Mouse (Mus musculus) heart, embryonic 10.5 days (tissue): ENCODE results near the gene Rbfox1. TPM values are rescaled to one million over a fixed set of nuclear protein-coding genes. Genes with fewer than 3 reads are reported as not detected.

Source experiments
- DNase-seq: peaks from one replicate; pipeline ENCODE4 v3.0.0-alpha.2; 2017; ENCODE audit warnings: low spot score
- H3K27ac ChIP-seq: fragments of 300-500 bp; sonication (generic); 2 replicates; pipeline ENCODE4 v1.5.1; 2016; ENCODE audit warnings: mild to moderate bottlenecking
- H3K27me3 ChIP-seq: fragments of 300-500 bp; sonication (generic); 2 replicates; pipeline ENCODE4 v1.6.1; 2016; ENCODE audit warnings: mild to moderate bottlenecking; ENCODE audit not compliant: poor library complexity, insufficient read depth, severe bottlenecking
- H3K36me3 ChIP-seq: fragments of 300-500 bp; sonication (generic); 2 replicates; pipeline ENCODE4 v1.6.1; 2016; ENCODE audit warnings: mild to moderate bottlenecking, moderate library complexity
- H3K4me1 ChIP-seq: fragments of 300-500 bp; sonication (generic); 2 replicates; pipeline ENCODE4 v1.6.1; 2016; ENCODE audit warnings: mild to moderate bottlenecking
- H3K4me3 ChIP-seq: fragments of 300-500 bp; sonication (generic); 2 replicates; pipeline ENCODE4 v1.5.1; 2016; ENCODE audit warnings: mild to moderate bottlenecking, moderate library complexity
- H3K9me3 ChIP-seq: fragments of 300-500 bp; sonication (generic); 2 replicates; pipeline ENCODE4 v1.6.1; 2016; ENCODE audit warnings: mild to moderate bottlenecking, moderate library complexity
- WGBS: fragments of 180-500 bp; shearing (Covaris S2); methylation state at CpG from one replicate; pipeline ENCODE4 v1.1.7; 2016; 5-methylcytosine and 5-hydroxymethylcytosine counted together
- polyA plus RNA-seq: library from polyadenylated mRNA; unstranded; fragments of >200 nt; fragmentation: Nextera tagmentation; extraction: Ambion mirVana; gene quantifications from 2 replicates; pipeline ENCODE4 v1.2.1, GENCODE M21; 2016

The Rbfox1 gene
- polyA plus RNA-seq, 1 experiment from 2014 or later, result 2.8 TPM

DNA sequence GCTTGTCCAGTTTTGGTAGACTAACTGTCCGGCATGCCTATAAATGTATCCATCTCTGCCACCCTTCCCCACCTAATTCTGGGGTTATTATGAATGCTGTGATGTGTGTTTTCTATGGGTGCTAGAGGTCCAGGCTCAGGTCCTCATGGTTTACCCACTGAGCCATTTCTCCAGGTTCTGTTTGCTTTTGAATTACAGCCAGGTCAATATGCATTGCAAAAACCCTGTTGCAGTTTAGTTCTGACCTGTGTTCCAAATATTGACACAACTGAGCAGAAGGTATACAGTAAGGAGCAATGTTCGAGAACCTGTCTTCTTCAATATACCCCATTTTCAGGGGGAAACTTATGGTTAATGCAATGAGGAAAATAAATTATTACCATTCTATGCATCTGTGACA, 480.6 kb downstream of the Rbfox1 start:
- no peak for DNase-seq
- no peak overlapping the region for H3K27ac ChIP-seq
- H3K36me3 ChIP-seq, result no peaks in the 10 kb centered on the region
- no peaks in the 10 kb centered on the region for H3K4me1 ChIP-seq
- H3K9me3 ChIP-seq, result no peaks in the 10 kb centered on the region
- no peaks in the 10 kb centered on the region for H3K27me3 ChIP-seq
- no peak overlapping the region for H3K4me3 ChIP-seq
- WGBS, result 79% methylated on average over 2 of the region's 2 CpGs

- no peak for DNase-seq
- H3K36me3 ChIP-seq, result no peaks in the 10 kb centered on the region
- H3K4me3 ChIP-seq, result no peak overlapping the region
- H3K9me3 ChIP-seq, result no peaks in the 10 kb centered on the region
- WGBS, result 76% methylated on average over 6 of the region's 6 CpGs
- no peaks in the 10 kb centered on the region for H3K27me3 ChIP-seq
- H3K4me1 ChIP-seq, result no peaks in the 10 kb centered on the region
- no peak overlapping the region for H3K27ac ChIP-seq
Measured at GRCm38 (mm10) chr16:6366649-6367048, 481.5 kb downstream of the Rbfox1 start.

GRCm38 (mm10) chr16:6380924-6381323, 495.8 kb downstream of the Rbfox1 start:
- H3K27me3 ChIP-seq, result no peaks in the 10 kb centered on the region
- no peak overlapping the region for H3K4me3 ChIP-seq
- H3K4me1 ChIP-seq, result no peaks in the 10 kb centered on the region
- WGBS, result 74% methylated on average over 3 of the region's 3 CpGs
- no peaks in the 10 kb centered on the region for H3K9me3 ChIP-seq
- H3K27ac ChIP-seq, result no peak overlapping the region
- H3K36me3 ChIP-seq, result no peaks in the 10 kb centered on the region
- no peak for DNase-seq

GRCm38 (mm10) chr16:6381572-6381971, 496.4 kb downstream of the Rbfox1 start:
- no peaks in the 10 kb centered on the region for H3K9me3 ChIP-seq
- no peaks in the 10 kb centered on the region for H3K4me1 ChIP-seq
- DNase-seq, result no peak
- WGBS, result 68% methylated on average over 2 of the region's 2 CpGs
- no peaks in the 10 kb centered on the region for H3K36me3 ChIP-seq
- no peak overlapping the region for H3K27ac ChIP-seq
- H3K4me3 ChIP-seq, result no peak overlapping the region
- H3K27me3 ChIP-seq, result no peaks in the 10 kb centered on the region

DNA sequence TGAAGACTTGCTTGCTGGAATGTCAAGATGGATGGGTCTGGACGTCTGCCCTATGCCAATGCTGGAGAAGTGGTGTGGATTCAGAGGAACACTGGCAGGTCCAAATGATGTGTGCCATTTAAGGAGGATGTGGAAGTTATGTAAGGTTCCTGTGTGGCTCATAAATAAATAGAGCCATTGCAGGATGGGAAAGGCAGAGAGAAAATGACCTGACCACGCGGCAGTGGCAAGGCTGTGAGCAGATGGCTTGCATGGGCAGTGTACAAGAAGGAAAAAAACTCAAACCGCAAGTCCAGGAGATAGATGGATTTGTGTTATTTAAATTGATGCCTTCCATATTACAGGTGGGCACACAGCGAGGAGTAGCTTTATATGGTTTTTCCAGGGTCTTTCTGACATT, 497.6 kb downstream of the Rbfox1 start:
- no peak overlapping the region for H3K27ac ChIP-seq
- no peaks in the 10 kb centered on the region for H3K27me3 ChIP-seq
- no peaks in the 10 kb centered on the region for H3K4me1 ChIP-seq
- no peaks in the 10 kb centered on the region for H3K36me3 ChIP-seq
- no peak for DNase-seq
- H3K4me3 ChIP-seq, result no peak overlapping the region
- no peaks in the 10 kb centered on the region for H3K9me3 ChIP-seq
- WGBS, result 79% methylated on average over 5 of the region's 5 CpGs

DNA sequence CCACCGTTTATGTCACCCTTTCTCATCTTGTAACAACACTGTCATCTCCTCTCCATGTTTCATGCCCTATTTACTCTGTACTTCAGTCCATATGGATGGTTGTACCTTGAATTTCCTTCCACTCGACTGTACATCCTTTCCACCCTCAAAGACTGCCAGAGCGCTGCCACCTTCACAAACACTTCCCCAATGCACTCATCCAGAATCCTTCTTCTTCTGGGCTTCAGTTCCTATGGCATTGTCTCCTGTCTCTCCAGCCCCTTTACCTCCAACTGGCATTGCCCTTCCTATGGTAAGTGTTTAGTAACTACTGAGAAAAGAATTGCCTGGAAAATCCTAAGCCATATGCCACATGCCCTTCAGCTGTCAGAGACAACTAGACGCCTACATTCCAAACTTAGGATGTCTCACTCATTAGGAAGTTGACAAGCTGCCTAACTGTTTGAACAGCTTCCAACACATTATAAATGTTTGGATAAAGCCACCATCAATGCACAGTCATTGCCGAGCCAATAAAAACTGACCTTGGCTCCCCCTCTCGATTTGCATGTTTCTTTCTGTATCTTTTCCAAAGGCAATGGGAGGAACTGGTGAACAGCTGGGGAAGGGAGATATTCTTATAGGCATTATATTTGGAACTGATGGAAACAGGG, 505.2 kb downstream of the Rbfox1 start:
- H3K27ac ChIP-seq, result no peak overlapping the region
- DNase-seq, result no peak
- no peaks in the 10 kb centered on the region for H3K36me3 ChIP-seq
- no peak overlapping the region for H3K4me3 ChIP-seq
- no peaks in the 10 kb centered on the region for H3K27me3 ChIP-seq
- 81% methylated on average over 6 of the region's 6 CpGs for WGBS
- no peaks in the 10 kb centered on the region for H3K9me3 ChIP-seq
- H3K4me1 ChIP-seq, result no peaks in the 10 kb centered on the region

- H3K4me1 ChIP-seq, result no peaks in the 10 kb centered on the region
- no peak overlapping the region for H3K4me3 ChIP-seq
- H3K27me3 ChIP-seq, result no peaks in the 10 kb centered on the region
- H3K36me3 ChIP-seq, result no peaks in the 10 kb centered on the region
- H3K9me3 ChIP-seq, result no peaks in the 10 kb centered on the region
- no peak overlapping the region for H3K27ac ChIP-seq
- DNase-seq, result no peak
- 61% methylated on average over 8 of the region's 8 CpGs for WGBS
Measured at GRCm38 (mm10) chr16:6396676-6397409, 511.7 kb downstream of the Rbfox1 start.

DNA sequence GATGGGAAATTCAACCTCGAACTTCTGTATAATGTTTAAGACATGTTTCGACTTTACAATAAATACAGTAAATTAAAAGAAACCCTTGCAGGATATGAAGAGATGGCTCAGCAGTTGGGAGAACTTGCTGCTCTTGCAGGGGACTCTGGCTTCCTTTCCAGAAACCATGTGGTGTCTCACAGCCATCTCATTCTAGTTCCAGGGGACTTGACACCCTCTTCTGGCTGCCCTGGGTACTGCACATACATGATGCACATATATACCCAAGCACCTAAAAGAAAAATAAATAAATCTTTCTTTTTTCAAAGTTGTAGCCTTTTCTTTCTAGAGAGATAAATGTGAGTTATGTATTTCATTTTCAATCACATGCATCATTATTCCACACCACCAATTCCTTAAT, 512.5 kb downstream of the Rbfox1 start:
- Histone ChIP-seq H3K36me3 (no peaks in the 10 kb centered on the region), H3K27me3 (no peaks in the 10 kb centered on the region), H3K9me3 (no peaks in the 10 kb centered on the region), H3K4me3 (no peak overlapping the region), H3K27ac (no peak overlapping the region), H3K4me1 (no peaks in the 10 kb centered on the region)
- DNase-seq, result no peak
- WGBS, result 87% methylated on average over 2 of the region's 2 CpGs

DNA sequence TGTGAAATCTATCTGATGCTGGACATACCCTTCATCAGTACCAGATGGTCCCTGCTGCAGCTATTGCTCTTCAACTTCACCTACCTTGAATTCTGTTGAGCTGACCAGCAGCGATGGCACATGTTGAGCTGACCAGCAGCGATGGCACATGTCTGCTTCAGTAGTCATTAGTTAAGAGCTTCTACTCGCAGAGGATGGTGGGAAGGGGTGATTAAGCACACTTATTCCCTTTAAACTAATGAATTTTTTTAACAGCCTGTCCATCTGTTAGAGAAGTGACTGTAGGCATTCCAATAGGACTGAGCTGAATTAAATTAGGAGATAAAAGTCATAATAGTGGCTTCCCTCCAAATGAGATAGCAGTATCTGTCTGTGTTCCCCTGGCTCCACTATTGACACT, 517.7 kb downstream of the Rbfox1 start:
- Histone ChIP-seq H3K36me3 (no peaks in the 10 kb centered on the region), H3K27ac (no peak overlapping the region), H3K4me3 (no peak overlapping the region), H3K9me3 (no peaks in the 10 kb centered on the region), H3K4me1 (no peaks in the 10 kb centered on the region), H3K27me3 (no peaks in the 10 kb centered on the region)
- WGBS, result 85% methylated on average over 3 of the region's 3 CpGs
- no peak for DNase-seq

DNA sequence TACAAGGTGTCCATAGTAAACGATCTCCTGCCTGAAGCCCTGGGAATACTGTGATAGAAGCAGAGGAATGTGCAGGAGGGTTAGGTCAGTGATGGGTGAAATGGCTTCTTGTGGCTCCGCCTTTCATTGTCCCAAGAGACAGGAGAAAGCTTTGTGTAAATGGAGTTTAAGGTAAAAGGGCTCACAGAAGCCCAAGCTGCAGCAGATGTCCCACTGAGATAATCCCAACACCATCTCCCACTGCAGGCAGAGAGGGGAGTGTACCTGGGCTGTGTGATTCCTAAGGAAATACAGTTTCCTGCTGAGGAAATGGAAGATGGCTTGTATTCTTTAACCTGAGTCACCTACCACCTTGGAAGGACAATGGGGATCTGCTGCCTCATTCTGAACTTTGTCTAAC, 529.7 kb downstream of the Rbfox1 start:
- Histone ChIP-seq H3K27ac (no peak overlapping the region), H3K4me3 (no peak overlapping the region), H3K9me3 (no peaks in the 10 kb centered on the region), H3K36me3 (no peaks in the 10 kb centered on the region), H3K27me3 (no peaks in the 10 kb centered on the region), H3K4me1 (no peaks in the 10 kb centered on the region)
- WGBS, result 47% methylated on average over 2 of the region's 2 CpGs
- no peak for DNase-seq

DNA sequence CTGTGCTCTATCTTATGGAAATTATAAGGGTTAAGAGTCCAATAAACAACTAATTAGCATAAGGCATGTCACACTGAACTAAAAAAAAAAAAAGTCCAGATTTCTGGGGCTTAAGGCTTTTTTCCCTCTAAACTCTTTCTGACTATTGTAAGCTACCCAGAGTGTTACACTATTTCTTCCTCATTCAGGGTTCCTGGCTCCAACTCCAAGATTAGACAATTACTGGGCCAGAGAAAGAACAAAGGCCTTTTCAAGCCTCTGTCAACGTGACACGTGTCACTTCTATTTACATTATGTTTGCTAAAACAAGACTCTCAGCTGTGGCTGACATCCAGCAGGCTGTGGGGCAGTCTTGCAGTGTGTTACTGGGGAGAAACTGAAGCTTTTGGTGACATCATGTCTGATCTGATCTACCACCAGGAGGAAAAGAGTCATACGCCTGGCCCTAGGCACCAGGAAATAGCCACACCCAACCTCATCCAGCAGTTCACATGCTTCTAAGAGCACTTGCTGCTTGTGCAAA, 536.5 kb downstream of the Rbfox1 start:
- no peaks in the 10 kb centered on the region for H3K36me3 ChIP-seq
- WGBS, result 67% methylated on average over 3 of the region's 3 CpGs
- no peaks in the 10 kb centered on the region for H3K9me3 ChIP-seq
- H3K27me3 ChIP-seq, result no peaks in the 10 kb centered on the region
- no peak overlapping the region for H3K4me3 ChIP-seq
- no peaks in the 10 kb centered on the region for H3K4me1 ChIP-seq
- no peak overlapping the region for H3K27ac ChIP-seq
- DNase-seq, result no peak

GRCm38 (mm10) chr16:6423878-6424409, 538.8 kb downstream of the Rbfox1 start:
- Histone ChIP-seq H3K36me3 (no peaks in the 10 kb centered on the region), H3K27ac (no peak overlapping the region), H3K27me3 (no peaks in the 10 kb centered on the region), H3K4me3 (no peak overlapping the region), H3K9me3 (no peaks in the 10 kb centered on the region), H3K4me1 (no peaks in the 10 kb centered on the region)
- DNase-seq, result no peak
- WGBS, result 77% methylated on average over 4 of the region's 4 CpGs

- Histone ChIP-seq H3K4me3 (no peak overlapping the region), H3K27ac (no peak overlapping the region), H3K9me3 (no peaks in the 10 kb centered on the region), H3K27me3 (no peaks in the 10 kb centered on the region), H3K36me3 (no peaks in the 10 kb centered on the region), H3K4me1 (no peaks in the 10 kb centered on the region)
- DNase-seq, result no peak
- 68% methylated on average over 2 of the region's 2 CpGs for WGBS
Measured at GRCm38 (mm10) chr16:6424738-6425137, 539.6 kb downstream of the Rbfox1 start.
